Mouse (Mus musculus) heart, embryonic 14.5 days (tissue): ENCODE measurements around the gene Gm42791. TPM values are rescaled to one million over a fixed set of nuclear protein-coding genes. Genes with fewer than 3 reads are reported as not detected.
A peak's percentile ranks its signal among the peaks of the same experiment; 100 is the strongest.

Experiments
- ATAC-seq: fragments of 200-750 bp; cut with Nextera tagmentation; 2 replicates; pipeline ENCODE4 v1.8.0; 2017; ENCODE audit warnings: low read depth, moderate TSS enrichment; ENCODE audit not compliant: insufficient number of reproducible peaks, insufficient read depth, low FRiP score
- H3K27ac ChIP-seq, 2 experiments: fragments of 200-500 bp in 1 of 2; fragments of 300-500 bp in 1 of 2; sonication (generic) in 1 of 2; replicated peaks in 1 of 2; 2 replicates each; pipeline ENCODE4 v1.5.1; 2012 to 2014; ENCODE audit warnings: low read depth in 2 of 2, low read length in 2 of 2, control low read depth in 1 of 2, mild to moderate bottlenecking in 1 of 2, mixed read lengths in 1 of 2; ENCODE audit not compliant: control insufficient read depth in 1 of 2, insufficient read depth in 1 of 2
- H3K27me3 ChIP-seq: fragments of 300-500 bp; sonication (generic); 2 replicates; pipeline ENCODE4 v1.6.1; 2014; ENCODE audit warnings: mild to moderate bottlenecking, low read length, control low read depth; ENCODE audit not compliant: control insufficient read depth, insufficient read depth
- H3K36me3 ChIP-seq: fragments of 300-500 bp; sonication (generic); 2 replicates; pipeline ENCODE4 v1.6.1; 2014; ENCODE audit warnings: mild to moderate bottlenecking, control low read depth, low read length, mixed read lengths; ENCODE audit not compliant: control insufficient read depth, insufficient read depth
- H3K4me1 ChIP-seq, 2 experiments: fragments of 200-500 bp in 1 of 2; fragments of 300-500 bp in 1 of 2; sonication (generic) in 1 of 2; 2 replicates each; pipeline ENCODE4 v1.6.1; 2012 to 2014; ENCODE audit warnings: low read length in 2 of 2, control low read depth in 1 of 2, mixed read lengths in 1 of 2; ENCODE audit not compliant: control insufficient read depth in 2 of 2, insufficient read depth in 2 of 2
- H3K4me2 ChIP-seq: fragments of 300-500 bp; sonication (generic); 2 replicates; pipeline ENCODE4 v1.6.1; 2014; ENCODE audit warnings: mild to moderate bottlenecking, low read length
- H3K4me3 ChIP-seq, 2 experiments: fragments of 200-500 bp in 1 of 2; fragments of 300-500 bp in 1 of 2; sonication (generic) in 1 of 2; 2 replicates each; pipeline ENCODE4 v1.5.1; 2012 to 2014; ENCODE audit warnings: low read length in 2 of 2, mild to moderate bottlenecking in 2 of 2, control low read depth in 1 of 2, low read depth in 1 of 2, moderate library complexity in 1 of 2; ENCODE audit not compliant: control insufficient read depth in 1 of 2, insufficient read depth in 1 of 2
- H3K9ac ChIP-seq: fragments of 300-500 bp; sonication (generic); 2 replicates; pipeline ENCODE4 v1.6.1; 2014; ENCODE audit warnings: mild to moderate bottlenecking, low read length
- H3K9me3 ChIP-seq: fragments of 300-500 bp; sonication (generic); 2 replicates; pipeline ENCODE4 v1.6.1; 2016; ENCODE audit warnings: low read length, control low read depth; ENCODE audit not compliant: control insufficient read depth
- WGBS: fragments of 180-500 bp; shearing (Covaris S2); extraction: QIAGEN DNeasy Blood & Tissue Kit; methylation state at CpG from one replicate; pipeline ENCODE4 v1.1.7; 2014; 5-methylcytosine and 5-hydroxymethylcytosine counted together
- polyA plus RNA-seq: library from polyadenylated mRNA; unstranded; fragments of >200 nt; fragmentation: Nextera tagmentation; extraction: Ambion mirVana; gene quantifications from 2 replicates; pipeline ENCODE4 v1.2.1, GENCODE M21; 2014

Gene Gm42791
- polyA plus RNA-seq, 1 experiment from 2014 or later: not detected

DNA sequence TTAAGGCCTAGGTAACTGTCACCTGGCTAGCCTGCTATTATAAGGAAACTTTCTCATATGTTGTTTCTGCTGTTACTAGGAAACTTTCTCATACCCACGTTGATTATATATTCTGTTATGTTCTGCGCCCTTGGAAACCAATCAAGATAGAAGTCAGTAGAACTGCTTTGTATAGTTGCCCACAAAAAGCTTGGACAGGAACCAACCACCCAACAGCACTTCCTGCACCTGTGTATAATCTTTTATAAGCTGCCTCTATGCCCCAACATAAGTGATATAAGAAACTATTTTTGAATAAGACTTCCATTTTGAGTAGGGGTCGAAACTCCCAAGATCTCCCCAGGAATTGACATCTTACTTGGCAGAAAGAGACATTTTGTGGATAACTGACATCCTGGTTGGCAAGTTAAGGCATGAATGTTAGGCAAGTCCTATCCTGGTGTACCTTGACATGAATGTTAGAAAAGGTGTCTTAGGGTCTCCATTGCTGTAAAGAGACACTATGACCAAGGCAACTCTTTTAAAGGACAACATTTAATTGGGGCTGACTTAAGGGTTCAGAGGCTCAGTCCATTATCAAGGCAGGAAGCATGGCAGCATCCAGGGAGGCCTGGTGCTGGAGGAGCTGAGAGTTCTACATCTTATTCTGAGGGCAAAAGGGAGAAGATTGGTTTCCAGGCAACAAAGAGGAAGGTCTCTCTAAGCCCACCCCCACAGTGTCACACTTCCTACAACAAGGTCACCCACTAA, 22.9 kb upstream of the Gm42791 start:
- 75% methylated on average over 3 of the region's 3 CpGs for WGBS
- H3K27me3 ChIP-seq: no peaks in the 10 kb centered on the region
- no peaks in the 10 kb centered on the region for H3K9me3 ChIP-seq
- H3K27ac ChIP-seq: no peak overlapping the region
- ATAC-seq: no peak
- H3K4me3 ChIP-seq: no peak overlapping the region
- no peak overlapping the region for H3K9ac ChIP-seq
- no peaks in the 10 kb centered on the region for H3K36me3 ChIP-seq
- no peak overlapping the region for H3K4me2 ChIP-seq
- peaks cover 4 to 15% of the 10 kb centered on the region in 2 experiments for H3K4me1 ChIP-seq

DNA sequence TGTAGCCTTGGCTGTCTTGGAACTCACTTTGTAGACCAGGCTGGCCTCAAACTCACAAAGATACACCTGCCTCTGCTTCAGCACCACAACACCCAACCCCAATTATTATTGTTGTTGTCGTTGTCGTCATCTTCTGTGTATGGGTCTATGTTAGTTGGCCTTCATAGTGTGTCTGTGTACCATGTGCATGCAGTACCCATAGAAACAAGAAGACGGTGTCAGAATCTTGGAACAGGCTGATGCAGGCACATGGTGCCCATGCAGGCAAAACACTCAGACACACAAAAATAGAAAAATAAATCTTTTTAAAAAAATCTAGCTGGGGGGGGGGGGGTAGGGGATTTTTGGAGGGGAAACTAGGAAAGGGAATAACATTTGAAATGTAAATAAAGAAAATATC, 22.2 kb upstream of the Gm42791 start:
- no peak overlapping the region for H3K4me3 ChIP-seq
- peaks cover 5% of the 10 kb centered on the region for H3K9me3 ChIP-seq
- H3K27me3 ChIP-seq: no peaks in the 10 kb centered on the region
- H3K4me2 ChIP-seq: no peak overlapping the region
- no peaks in the 10 kb centered on the region for H3K36me3 ChIP-seq
- no peak for ATAC-seq
- 91% methylated on average over 3 of the region's 3 CpGs for WGBS
- H3K27ac ChIP-seq: no peak overlapping the region
- peaks cover 4 to 15% of the 10 kb centered on the region in 2 experiments for H3K4me1 ChIP-seq
- no peak overlapping the region for H3K9ac ChIP-seq

DNA sequence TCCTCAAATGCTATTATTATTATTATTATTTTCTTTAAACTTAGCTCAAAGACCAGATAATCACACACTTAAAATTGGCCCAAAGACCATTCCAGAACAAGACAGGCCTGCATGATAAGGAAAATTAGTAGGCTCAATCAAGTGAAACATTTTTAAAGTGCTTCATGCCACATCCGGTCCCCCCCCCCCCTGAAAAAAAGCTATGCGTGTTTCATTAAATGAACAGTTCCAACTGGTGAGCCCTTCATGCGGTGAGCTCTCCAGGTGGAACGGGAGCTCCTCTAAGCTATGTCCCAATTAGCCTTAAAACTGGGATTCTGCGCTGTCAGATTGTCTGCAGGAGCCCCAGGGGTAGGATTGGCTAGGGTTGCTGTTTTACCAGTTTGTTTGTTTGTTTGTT, 21.3 kb upstream of the Gm42791 start:
- no peaks in the 10 kb centered on the region for H3K27me3 ChIP-seq
- 73% methylated on average over 5 of the region's 5 CpGs for WGBS
- H3K36me3 ChIP-seq: no peaks in the 10 kb centered on the region

DNA sequence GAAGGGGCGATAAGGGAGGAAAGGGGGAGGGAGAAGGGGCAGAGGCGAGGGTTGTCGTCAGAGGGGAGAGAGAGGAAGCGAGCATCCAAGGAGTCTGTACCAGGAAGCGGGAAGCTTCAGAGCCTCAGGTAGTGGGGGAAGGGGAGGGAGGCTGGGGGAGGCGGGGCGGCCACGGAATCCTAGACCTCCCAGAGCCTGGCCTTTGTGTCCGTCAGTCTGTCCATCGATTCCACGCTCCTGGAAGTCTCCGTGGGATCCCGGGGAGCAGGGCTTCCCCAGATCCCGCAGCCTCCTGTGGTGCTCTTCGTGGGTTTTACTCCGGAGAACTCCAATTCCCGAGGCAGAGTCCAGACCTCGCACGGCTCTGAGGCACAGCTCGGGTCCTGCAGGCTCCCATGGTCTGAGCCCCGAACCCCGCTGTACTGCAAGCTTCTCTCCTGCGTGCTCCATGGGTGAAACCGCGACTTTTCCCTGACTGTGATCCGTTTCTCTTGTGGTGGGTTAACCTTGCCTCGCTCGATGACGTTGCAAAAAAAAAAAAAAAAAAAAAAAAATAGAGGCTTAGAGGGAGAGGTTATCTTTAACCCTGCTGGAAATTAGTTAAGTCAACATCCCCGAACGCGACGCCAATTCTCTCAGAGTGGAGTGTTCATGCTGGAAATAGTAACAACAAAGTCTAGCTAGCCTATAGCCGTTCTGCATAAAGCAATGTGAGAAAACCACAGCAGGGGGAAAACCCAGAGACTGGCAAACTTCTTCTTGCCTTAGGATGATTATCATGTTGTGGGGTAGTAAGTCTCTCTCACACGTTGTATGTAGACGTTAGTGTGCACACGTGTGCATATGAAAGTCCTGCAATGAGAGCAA, 20.6 kb upstream of the Gm42791 start:
- H3K27ac ChIP-seq: peak overlapping the region in 1 of 2 experiments; percentile 1; a peak in 1 of 4 replicates
- peak overlapping the region; percentile 72 for H3K4me2 ChIP-seq
- H3K9me3 ChIP-seq: peaks cover 5% of the 10 kb centered on the region
- 1% methylated on average over 34 of the region's 37 CpGs for WGBS
- peak overlapping the region; percentile 46 to 59 for H3K4me3 ChIP-seq
- H3K9ac ChIP-seq: peak overlapping the region; percentile 69
- ATAC-seq: peak; percentile 47; the same call in 1 of the 2 replicates
- no peaks in the 10 kb centered on the region for H3K36me3 ChIP-seq
- peaks cover 3 to 15% of the 10 kb centered on the region in 2 experiments for H3K4me1 ChIP-seq
- no peaks in the 10 kb centered on the region for H3K27me3 ChIP-seq

More for the DNA sequence above, 21.3 kb upstream of the Gm42791 start:
- Histone ChIP-seq H3K4me1 (peaks cover 4 to 15% of the 10 kb centered on the region in 2 experiments), H3K4me2 (peak overlapping the region; percentile 72), H3K27ac (no peak overlapping the region), H3K9ac (peak overlapping the region; percentile 69), H3K9me3 (peaks cover 5% of the 10 kb centered on the region), H3K4me3 (peak overlapping the region in 1 of 2 experiments; percentile 46; a peak in 2 of 4 replicates)
- no peak for ATAC-seq

DNA sequence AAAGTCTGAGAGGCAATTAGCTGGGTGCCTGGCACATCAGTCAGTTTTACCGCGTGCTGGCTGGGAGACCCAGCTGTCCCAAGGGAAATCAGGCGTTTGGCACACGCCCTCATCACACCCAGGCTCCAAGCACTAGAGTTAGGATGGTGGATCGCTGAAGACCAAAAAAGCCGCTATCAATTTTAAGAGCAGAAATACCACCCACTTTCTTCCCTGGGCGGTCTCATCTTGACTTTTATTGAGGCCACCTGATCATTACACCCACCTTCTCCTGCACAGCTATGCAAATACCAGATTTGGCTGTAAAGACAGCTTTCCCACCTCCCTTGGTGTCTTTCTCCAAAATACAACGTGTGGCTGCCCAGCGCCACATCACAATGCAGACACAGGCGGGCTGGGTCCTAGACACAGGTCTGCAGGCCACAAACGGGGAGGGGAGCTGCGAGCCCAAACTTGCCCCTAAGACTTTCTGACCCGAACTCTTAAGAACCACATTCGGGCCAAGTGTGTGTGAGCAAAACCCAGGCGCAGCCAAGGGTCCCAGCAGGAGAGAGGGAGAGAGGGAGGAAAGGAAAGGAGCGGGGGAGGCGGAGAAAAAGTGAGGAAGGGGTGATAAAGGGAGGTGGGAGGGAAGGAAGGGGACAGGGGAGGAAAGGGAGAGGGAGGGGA, 19.8 kb upstream of the Gm42791 start:
- 21% methylated on average over 17 of the region's 17 CpGs for WGBS
- no peak for ATAC-seq
- Histone ChIP-seq H3K4me3 (peak overlapping the region; percentile 46 to 59), H3K9me3 (peaks cover 5% of the 10 kb centered on the region), H3K4me2 (peak overlapping the region; percentile 72), H3K4me1 (peaks cover 3 to 15% of the 10 kb centered on the region in 2 experiments), H3K9ac (peak overlapping the region; percentile 69), H3K36me3 (no peaks in the 10 kb centered on the region), H3K27ac (no peak overlapping the region), H3K27me3 (no peaks in the 10 kb centered on the region)

DNA sequence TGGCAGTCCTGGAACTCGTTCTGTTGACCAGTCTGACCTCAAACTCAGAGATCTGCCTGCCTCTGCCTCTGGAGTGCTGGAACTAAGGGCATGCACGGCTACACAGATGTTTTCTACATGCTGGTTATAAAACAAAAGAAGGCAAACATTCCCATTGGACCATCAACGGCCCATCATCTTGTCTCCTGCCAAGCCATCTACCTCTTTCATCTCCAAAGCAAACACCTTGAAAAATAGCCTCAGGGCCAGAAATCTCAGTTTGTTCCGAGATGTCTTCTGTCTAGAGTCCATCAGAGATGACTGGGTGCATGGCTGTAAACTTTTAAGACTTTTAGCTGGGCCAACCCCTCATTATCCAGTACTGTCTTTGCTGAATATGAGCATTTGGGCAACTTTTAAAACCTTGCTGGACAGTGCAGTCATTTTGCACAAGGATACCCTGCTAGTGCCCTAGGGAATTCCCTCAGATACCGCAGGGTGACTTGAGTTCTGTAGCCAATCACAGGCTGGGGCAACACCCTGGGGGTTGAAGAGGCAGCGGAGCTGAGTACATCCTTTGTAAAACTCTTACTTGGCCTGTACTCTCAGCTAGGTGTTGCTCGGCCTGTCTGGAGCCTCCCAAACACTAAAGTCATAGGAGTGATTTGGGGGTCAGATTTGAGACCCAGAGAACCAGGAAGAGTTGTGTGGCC, 19.0 kb upstream of the Gm42791 start:
- WGBS: 85% methylated on average over 7 of the region's 7 CpGs
- peaks cover 5% of the 10 kb centered on the region for H3K9me3 ChIP-seq
- no peak for ATAC-seq
- no peak overlapping the region for H3K4me2 ChIP-seq
- H3K27ac ChIP-seq: no peak overlapping the region
- peaks cover 3 to 17% of the 10 kb centered on the region in 2 experiments for H3K4me1 ChIP-seq
- no peak overlapping the region for H3K4me3 ChIP-seq
- no peak overlapping the region for H3K9ac ChIP-seq
- no peaks in the 10 kb centered on the region for H3K36me3 ChIP-seq
- H3K27me3 ChIP-seq: no peaks in the 10 kb centered on the region

DNA sequence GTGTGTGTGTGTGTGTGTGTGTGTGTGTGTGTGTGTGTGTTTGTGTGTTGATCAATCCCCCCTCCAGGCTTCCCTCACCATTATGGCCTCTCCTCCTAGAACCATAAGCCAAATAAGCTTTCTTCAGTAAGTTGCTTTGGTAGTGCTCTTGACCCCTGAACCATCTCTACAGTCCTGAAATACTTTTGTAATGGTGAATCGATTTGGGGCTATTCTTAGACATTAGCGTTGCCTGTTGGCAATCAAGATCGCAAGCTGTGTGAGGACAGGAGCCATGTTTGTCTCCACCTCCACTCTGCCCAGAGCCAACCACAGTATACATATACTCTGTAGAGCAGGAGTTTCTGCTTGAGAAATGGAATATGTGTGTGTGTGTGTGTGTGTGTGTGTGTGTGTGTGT, 14.2 kb upstream of the Gm42791 start:
- no peak overlapping the region for H3K27ac ChIP-seq
- ATAC-seq: no peak
- WGBS: 30% methylated on average over 3 of the region's 3 CpGs

More for the DNA sequence above, 14.2 kb upstream of the Gm42791 start:
- Histone ChIP-seq H3K4me2 (no peak overlapping the region), H3K27me3 (no peaks in the 10 kb centered on the region), H3K4me1 (peaks cover 6 to 14% of the 10 kb centered on the region in 2 experiments), H3K36me3 (no peaks in the 10 kb centered on the region), H3K9ac (no peak overlapping the region), H3K4me3 (no peak overlapping the region), H3K9me3 (peaks cover 5% of the 10 kb centered on the region)
